Mouse (Mus musculus) c-Kit-positive CD71-positive TER-119-negative erythroid progenitor cells, embryonic 14.5 days (primary cell): Measurements from ENCODE around the gene Wbp4.
"Not testable (repeated sequence)": the region's sequence is repeated elsewhere in the genome, so short reads cannot be mapped to it uniquely, and the experiment has no call there.

ENCODE experiments used
- DNase-seq: peaks from one replicate; pipeline ENCODE4 v3.0.0-alpha.2; 2013; ENCODE audit warnings: low read depth

The Wbp4 gene

GRCm38 (mm10) chr14:79451681-79452590 lies 29.4 kb downstream of the Wbp4 start, which contains the start of gene Kbtbd6:
Gene Kbtbd6, plus strand, starts transcription at chr14:79451835.
- peak; percentile 95 for DNase-seq

- no peak for DNase-seq
Observed at GRCm38 (mm10) chr14:79445055-79445620, 36.2 kb downstream of the Wbp4 start.

GRCm38 (mm10) chr14:79444601-79445000 lies 36.7 kb downstream of the Wbp4 start:
- DNase-seq, result no peak

GRCm38 (mm10) chr14:79441441-79441840 lies 39.9 kb downstream of the Wbp4 start:
- no peak for DNase-seq

GRCm38 (mm10) chr14:79440655-79441054 lies 40.7 kb downstream of the Wbp4 start:
- DNase-seq, result no peak

- DNase-seq, result no peak
Observed at GRCm38 (mm10) chr14:79434068-79434467, 47.3 kb downstream of the Wbp4 start.

GRCm38 (mm10) chr14:79426730-79427365 lies 54.5 kb downstream of the Wbp4 start:
- DNase-seq, result not testable (repeated sequence)

GRCm38 (mm10) chr14:79425979-79426729 lies 55.2 kb downstream of the Wbp4 start, which contains the start of gene Kbtbd7:
Gene Kbtbd7, plus strand, starts transcription at chr14:79426511.
- peak; percentile 94 for DNase-seq

- DNase-seq, result no peak
Observed at GRCm38 (mm10) chr14:79420083-79420685, 61.1 kb downstream of the Wbp4 start.

- no peak for DNase-seq
Observed at GRCm38 (mm10) chr14:79413121-79413520, 68.2 kb downstream of the Wbp4 start.

- DNase-seq, result no peak
Observed at GRCm38 (mm10) chr14:79410662-79411061, 70.7 kb downstream of the Wbp4 start.
